Mouse (Mus musculus) megakaryocyte progenitor cell, adult 5-6 weeks (primary cell): ENCODE data around the gene Slc34a1. TPM values are rescaled to one million over a fixed set of nuclear protein-coding genes. Genes with fewer than 3 reads are reported as not detected.

Source experiments
- ATAC-seq: replicated peaks from 2 replicates; pipeline ENCODE4 v1.8.0; 2016; ENCODE audit warnings: mild to moderate bottlenecking, moderate TSS enrichment, inconsistent platforms; ENCODE audit not compliant: poor library complexity
- total RNA-seq, 2 experiments: library from RNA; stranded (forward) in 1 of 2; stranded (reverse) in 1 of 2; fragments of 157-497, 149-512 nt in 1 of 2; fragments of 200-1000 nt in 1 of 2; gene quantifications; 2 replicates each; pipeline versions ENCODE4 v1.2.3 to v1.2.4; 2015 to 2017

Gene Slc34a1
- total RNA-seq, 2 experiments from 2014 or later = 0.08 to 0.12 TPM

DNA sequence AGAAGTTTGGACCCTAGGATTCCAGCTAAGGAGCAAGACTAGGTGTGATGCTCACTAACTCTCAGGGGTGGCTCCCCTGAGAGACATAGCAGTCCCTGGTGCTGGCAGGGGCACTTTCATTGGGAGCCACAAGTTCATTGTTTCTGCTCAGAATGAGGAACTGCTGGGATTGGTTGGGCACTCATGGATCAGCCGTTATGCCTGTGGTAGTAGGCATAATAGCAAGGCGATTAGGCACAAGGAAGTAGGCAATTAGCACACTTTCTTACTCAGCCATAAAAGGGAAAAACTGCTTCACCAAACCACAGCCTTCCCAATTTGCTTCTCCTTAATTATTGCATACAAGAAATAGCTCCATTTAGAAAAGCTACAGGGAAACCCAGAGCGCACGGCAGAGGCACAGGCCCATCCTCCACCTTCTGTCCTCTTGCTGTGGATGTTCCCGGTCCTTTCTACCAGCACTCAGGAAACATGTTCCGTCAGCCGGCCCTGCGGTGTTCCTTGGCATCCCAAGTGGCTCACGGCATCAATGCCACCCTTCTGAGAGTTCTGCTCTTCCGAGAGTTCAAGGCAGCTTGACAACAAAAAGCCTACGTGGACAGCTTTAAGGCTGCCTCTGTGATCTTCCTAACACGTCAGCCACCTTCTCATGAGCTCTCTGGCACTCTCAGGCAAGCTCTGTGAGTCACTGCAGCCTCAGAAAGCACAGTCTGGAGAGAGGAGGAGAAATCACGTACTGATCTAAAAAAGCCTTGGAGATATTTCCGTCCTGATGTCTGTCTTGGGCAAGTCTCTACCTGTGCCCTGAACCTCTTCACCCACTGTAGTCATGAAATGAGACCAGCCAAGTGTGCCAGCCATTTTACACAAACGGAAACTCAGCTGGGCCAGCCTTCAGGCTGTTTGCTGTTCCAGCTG lies 6.2 kb downstream of the Slc34a1 start:
- peak; percentile 45 for ATAC-seq

DNA sequence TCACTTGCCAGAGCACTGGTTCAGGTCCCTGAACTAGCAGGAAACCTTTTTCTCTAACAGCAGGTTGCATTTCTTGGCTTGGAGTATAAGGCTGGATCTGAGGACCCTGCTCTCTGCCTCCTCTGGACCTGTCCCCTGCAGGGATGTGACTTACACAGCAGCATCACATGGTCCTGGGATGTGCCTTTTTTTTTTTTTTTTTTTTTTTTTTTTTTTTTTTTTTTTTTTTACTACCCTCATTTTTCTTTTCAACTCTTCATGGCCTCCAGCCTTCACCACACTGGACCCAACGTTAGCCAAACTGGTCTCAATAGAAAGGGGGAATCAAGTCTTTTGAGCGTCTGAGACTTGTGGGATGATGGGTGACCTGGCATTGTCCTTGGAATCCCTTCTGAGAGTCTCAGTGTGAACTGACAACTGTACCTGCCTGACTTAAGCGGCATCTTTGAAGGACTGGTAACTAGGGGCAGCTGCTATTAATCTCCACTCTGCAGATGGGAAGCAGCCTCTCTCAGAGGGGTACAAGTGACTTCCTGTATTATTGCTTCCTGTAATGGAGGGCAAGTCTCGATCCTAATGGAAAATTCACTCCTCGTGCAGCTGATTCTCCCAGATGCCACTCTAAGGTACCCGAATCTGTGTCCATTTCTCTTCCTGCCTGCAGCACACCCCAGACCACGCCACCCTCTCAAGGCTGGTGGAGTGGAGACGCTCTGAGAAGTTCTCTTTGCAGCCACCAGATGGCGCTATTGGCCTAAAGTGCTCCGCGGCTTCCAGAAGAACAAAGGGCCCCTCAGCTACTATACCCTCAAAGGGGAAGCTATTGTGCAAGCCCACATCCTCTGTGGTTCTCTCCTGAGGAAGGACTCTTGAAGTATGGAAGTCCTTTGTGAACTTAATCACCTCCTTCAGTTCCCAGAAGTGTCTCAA lies 7.1 kb downstream of the Slc34a1 start:
- ATAC-seq = peak; percentile 90

DNA sequence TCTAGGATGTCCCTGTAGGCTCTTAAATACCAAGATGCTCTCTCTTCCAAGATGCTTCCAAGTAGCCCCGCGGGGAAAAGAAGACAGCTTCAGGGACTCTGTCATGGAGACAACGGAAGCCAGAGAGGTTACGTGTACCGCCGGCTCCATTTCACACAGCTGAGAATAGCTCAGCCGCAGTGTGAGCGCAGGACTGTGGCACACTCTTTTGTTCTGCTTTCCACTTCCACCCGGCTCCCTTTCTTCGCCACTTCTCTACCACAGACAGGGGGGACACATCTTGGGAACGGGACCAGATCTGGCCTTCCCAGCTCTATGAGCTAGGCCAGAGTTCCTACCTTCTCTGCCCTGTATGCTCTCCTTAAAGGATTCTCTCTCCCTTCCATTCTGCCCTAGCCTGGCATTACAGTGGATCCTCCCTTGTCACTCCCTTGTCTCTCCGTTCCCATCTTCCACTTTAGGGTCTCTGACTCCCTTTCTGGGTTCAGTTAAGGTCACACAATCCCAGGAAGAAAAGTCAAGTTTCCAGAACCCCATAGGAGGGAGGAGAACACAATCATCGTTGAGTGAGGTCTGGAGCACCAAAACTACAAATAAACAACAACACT lies 7.9 kb downstream of the Slc34a1 start:
- ATAC-seq = peak; percentile 65

DNA sequence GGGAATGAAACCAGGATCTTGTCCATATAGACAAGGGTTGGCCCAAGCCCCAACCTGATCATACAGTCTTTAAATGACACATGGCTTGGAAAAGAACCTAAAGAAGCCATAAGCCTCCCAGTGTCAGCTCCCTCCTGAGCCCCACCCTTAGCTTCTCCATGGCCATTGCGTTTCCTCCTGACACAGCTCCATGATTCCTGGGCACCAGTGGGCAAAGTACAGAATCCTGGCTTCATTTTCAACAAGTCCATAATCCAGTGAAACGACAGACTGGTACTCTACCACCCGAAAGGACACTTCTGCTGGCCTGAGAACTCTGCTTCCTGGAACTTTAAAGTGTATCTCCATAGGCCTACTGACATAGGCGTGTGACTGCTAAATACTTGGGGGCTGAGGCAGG lies 9.4 kb downstream of the Slc34a1 start:
- ATAC-seq = no peak

DNA sequence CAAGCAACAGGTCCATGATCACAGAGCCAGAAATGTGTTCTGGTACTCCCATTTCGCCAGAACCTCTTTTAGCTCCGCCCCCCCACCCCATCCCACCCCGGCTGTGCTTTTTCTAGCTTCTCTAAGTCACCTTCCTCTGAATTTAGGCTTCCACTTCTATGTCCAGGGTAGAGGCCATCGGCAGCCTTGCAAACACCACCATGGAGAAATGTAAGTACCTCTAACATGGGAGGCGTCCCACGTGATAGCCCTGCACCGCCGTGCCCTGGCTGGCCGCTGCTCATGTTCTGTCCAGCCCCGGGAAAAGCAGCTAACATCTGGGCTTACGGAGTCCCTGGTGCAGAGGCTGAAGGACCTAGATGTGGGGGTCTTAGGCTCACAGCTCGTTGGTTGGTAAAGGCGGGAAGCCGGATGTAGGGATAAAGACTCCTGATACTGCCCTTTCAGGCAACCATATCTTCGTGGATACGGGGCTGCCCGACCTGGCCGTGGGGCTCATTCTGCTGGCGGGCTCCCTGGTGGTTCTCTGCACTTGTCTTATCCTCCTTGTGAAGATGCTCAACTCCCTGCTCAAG lies 10.6 kb downstream of the Slc34a1 start:
- no peak for ATAC-seq

DNA sequence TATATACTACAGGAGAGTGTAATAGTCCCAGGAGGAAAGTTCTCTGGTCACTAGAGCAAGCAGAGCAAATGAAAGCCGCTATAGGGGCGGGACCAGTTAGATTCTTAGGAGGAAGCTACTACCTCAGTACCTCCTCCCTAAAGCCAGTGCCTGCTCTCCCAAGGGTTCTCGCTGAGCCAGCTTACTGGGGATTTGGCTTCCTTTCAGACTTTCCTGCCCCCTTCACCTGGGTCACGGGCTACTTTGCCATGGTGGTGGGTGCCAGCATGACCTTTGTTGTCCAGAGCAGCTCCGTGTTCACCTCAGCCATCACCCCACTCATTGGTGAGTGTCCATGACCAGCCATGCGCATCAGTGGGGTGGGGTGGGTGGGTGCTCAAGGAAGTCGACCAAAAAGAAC lies 13.8 kb downstream of the Slc34a1 start:
- no peak for ATAC-seq

DNA sequence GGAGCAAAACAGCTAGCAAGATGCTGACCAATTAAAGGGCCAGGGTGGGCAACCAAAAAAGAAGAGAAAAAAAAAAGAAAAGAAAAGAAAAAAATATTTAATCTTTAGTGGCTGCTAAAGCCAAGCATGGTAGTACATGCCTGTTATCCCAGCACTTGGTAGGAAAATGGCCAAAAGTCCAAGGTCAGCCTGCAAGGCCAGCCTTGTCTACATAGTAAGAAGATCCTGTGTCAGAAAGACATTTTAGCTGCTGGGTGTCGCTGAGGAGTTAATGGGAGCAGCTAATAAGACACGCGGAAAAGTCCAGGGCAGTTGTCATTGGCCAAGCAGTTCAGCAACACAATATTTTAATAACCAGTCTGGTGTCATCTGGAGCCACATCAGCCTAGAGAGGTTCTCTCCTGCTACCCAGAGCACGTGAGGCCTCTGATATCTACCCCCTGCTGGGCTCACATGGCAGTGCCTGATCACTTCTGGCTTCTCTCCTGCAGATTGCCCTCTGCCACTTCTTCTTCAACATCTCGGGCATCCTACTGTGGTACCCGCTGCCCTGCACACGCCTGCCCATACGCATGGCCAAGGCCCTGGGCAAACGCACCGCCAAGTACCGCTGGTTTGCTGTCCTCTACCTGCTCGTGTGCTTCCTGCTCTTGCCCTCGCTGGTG lies 14.8 kb downstream of the Slc34a1 start:
- ATAC-seq = peak; percentile 71

DNA sequence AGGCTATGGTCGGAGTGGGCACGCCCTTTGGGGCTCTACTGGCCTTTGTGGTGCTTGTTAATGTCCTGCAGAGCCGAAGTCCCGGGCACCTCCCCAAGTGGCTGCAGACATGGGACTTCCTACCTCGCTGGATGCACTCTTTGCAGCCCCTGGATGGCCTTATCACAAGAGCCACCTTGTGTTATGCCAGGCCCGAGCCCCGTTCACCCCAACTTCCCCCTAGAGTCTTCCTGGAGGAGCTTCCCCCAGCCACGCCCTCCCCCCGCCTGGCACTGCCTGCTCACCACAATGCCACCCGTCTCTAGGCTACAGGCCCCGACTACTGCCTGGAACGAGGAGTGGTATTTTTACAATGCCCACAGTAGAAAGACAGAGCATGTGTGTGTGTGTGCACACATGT lies 15.3 kb downstream of the Slc34a1 start:
- peak; percentile 82 for ATAC-seq

DNA sequence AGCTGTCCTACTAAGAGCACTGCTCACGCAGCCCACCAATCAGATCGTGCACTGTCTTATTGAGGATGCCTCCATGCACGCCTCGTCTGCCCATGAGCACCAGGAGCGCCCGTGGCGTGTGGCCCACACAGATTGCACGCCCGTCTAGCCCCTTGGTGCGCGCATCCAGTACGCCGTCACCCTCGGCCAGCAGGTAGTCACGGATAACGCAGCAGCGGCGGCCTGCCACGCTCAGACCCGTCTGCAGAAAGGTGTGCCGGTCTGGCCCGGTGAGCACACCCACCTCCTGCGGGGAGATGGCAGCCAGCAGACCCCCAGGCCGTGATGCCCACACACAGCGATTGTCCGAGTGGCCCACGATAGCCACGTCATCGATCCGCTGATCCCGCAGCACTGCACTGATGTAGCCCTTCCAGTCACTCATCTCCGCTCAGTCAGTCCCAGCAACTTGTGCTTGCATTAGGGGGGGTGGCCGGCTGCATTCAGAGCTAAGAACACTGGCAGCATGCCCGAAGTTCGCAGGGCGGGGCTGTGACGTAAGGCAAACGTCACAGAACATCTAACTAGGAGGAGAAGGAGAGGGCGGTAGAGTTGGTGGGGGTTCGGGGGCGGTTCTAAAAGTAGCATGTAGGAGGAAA lies 16.9 kb downstream of the Slc34a1 start, which contains the start of gene Pfn3:
Pfn3 (minus strand) TSS at position 490 of the 638 bp plus-strand sequence.
- ATAC-seq = no peak

DNA sequence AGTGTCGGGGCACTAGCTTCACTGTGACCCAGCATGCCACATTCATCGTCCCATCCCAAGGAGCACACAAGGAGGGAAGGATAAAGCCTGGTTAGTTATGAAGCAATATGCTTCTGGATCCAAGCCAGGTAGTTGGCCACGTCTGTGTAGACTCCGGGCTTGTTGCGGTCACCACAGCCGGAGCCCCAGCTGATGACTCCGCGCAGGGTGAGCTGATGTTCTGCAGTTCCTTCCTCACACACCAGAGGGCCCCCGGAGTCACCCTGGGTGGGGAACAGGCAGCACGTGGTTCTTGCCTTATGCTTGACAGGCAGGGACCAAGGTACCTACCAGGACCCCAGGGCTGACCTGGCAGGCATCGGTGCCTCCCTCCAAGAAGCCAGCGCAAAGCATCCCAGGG lies 20.0 kb downstream of the Slc34a1 start:
- peak; percentile 69 for ATAC-seq

DNA sequence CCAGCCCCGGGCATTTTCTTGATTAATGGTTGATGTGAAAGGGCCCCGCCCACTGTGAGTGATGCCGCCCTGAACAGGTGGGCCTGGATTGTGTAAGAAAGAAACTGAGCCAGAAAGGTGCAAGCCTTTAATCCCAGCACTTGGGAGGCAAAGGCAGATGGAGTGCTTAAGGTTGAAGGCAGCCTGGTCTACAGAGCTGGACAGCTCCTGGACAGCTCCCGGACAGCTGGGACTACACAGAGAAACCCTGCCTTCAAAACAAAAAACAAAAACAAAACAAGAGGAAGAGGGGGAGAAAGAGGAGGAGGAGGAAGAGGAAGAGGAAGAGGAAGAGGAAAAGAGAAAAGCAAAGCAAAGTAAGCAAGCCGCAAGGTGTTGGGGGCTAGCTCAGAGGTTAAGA lies 21.2 kb downstream of the Slc34a1 start:
- ATAC-seq = no peak

DNA sequence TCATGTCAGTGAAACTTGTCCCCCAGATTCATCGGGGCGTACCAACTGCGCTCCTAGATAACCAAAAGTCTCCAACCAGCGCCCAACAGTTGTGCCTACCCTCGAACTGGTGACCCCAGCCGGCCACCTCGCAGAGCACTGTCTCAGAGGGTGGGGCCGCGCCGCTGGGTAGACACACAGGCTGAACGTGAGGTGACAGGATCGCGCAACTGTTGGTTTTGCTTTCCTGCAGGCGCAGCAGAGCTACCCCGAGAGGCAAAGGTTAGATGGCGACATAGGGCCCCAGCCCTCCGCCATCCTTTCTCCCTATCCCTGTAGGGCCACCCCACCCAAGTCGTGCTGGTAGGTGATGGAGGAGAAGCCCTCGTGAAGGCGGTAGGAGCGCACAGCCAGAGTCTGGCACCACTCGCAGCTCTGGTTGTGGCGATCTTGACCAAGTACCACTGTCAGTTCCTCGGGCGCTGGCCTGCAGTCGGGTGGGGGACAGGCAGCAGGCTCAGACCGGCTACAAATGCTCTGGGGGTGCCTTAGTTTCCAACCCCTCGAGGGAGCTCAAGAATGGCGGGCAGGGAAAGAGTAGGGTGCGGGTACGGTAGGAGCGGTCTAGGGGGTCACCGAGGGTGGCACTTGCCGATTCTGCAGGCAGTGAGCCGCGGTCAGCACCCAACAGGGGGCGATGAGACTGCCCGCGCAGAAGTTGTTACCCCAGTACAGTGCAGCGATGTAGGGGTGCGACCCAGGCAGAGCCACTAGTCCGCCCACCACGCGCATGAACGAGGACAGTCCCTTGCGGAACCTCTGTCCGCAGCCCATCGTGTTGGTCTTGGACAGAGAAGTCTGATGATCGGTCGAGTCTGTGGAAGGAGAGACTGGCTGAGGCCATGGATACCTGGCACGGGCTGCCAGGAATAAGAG lies 22.3 kb downstream of the Slc34a1 start:
- no peak; the same call in 1 of the 2 replicates for ATAC-seq

DNA sequence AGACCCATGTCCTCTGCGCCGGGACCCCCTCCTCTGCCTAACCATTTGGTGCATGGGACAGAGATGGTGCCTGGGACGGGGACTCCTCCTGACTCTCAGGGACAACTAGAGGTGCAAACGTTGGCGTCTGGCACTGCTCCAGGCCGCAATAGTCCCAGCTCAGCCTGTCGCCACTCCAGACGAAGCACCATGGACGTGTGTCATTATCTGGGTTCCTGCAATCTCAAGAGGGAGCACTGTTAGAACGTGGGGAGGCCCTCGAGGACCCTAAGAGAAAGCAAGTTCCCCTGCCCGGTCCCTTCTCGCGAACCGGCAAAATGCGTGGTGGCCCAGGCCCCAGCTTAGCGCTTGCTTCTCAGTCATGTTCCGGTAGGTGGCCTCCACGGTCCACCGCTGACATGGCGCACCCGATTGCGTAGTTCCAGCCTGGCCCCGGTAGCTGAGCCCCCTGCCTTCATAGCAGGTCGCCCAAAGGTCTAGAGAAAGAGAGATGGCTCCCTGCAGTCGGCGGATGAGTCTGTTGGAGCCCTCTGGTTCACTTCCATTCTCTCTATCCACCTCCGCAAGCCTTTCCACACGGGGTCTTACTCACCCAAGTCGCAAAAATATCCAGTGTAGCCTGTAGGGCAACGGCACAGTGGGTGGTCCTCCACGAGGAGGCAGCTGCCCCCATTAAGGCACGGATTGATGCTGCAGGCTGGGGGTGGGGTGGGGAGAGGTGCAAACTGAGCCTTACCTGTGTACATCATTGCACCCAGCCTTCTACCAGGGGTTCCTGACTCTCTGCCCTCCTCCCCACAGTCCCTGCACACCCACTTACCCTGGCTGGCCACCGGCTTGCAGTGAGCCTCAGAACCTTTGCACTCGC lies 23.2 kb downstream of the Slc34a1 start:
- ATAC-seq = peak; percentile 73

DNA sequence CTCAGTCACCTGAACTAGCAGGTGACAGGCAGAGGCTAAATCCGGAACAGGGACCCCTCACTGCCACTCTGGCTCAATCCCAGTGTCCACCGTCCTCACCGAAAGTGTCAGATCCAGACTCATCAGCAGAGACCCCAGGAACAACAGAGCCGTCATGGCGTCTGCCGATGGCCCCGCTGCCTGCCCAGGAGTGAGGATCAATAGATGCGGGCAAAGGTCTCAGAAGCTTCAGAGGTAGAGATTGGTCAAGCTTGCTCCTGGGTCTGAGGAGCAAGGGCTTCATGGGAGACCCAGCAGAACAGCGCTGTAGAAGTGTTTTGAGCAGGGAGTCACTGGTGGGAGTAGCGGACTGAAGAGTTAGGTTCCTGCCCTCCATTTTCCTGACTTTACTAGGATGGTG lies 28.6 kb downstream of the Slc34a1 start, which contains the start of gene F12:
F12 (minus strand) TSS at position 181 of the 400 bp plus-strand sequence.
- ATAC-seq = no peak

DNA sequence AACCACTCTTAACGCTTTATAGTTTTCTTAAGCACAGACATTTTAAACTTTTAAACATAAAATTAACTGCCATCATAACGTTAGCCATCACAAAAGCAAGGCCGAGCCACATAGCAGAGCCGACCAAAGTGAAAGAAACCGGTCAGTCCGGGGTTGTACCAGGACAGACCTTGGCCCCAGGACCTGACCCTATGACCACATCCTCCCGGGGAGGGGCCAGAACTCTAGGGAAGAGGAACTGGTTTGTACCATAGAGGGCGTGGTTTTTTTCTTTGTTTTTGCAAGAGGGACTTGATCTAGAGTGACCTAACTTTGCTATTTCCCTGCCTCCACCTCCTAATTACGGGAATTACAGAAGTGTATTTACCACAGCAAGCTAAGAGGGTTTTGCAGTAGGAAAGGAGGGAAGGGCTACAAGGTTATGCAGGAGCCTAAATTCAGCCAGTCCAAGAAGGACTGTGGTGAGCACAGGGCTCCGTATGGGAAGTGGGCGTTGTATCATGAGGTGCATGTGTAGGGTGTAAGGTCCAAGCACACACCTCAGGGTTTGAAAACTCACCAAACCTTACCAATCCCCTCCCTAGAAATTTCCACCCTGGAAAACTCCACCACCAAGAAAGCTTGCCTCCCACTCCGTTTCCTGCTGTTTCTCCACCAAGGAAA lies 31.4 kb downstream of the Slc34a1 start:
- ATAC-seq = peak; percentile 91

DNA sequence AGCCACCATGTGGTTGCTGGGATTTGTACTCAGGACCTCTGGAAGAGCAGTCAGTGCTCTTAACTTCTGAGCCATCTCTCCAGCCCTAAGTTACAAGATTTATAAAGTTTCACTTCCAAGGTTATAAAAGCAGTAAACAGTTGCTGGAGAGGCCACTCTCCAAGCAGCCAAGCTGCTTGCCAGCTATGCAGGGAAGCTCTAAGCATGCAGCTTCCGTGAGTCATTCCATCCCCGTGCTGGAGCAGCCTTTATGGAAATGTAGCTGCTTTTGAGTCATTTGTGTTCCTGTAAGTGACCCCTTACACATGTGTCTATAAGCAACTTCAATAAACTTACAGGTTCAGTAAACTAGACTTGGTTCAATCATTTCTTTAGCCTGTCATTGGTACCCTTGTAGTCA lies 32.6 kb downstream of the Slc34a1 start:
- ATAC-seq = no peak
